Mouse (Mus musculus) left cerebral cortex, postnatal 4 days (tissue): ENCODE data around the gene Lin28a. TPM values are rescaled to one million over a fixed set of nuclear protein-coding genes. Genes with fewer than 3 reads are reported as not detected.
"Not testable (repeated sequence)": the region's sequence is repeated elsewhere in the genome, so short reads cannot be mapped to it uniquely, and the experiment has no call there.

Experiments used
- DNase-seq: peaks from one replicate; pipeline ENCODE4 v3.0.0-alpha.2; 2022
- intact Hi-C: fragments of 180-260 bp; cut with DNase I; formaldehyde crosslinking; loops from one replicate; pipeline ENCODE4 v1.15.1; 2025
- total RNA-seq, 2 experiments: library from RNA; stranded (reverse); gene quantifications; 2 replicates each; pipeline ENCODE4 v1.2.3; 2021

Gene Lin28a
- total RNA-seq, 2 experiments from 2014 or later: not detected

DNA sequence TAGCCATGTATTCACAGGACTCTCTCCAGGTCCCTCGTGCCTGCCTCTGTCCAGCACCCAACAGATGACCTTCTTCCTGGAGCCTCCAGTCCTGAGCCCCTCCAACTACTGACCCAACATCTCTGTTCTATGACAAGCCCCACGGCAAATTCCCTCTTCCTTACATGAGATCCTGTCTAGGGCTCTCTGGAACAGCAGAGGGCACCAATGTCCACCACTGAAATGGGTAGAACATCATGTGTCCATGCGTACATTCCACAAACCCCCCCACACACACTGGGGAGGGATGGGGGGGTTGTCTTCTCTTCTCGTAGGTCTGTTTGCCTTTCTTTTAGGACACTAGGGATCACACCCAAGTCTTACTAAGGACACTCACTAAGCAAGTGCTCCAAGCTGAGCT is 28.6 kb downstream of the Lin28a start:
- no peak for DNase-seq
- intact Hi-C loops: no loop called here

DNA sequence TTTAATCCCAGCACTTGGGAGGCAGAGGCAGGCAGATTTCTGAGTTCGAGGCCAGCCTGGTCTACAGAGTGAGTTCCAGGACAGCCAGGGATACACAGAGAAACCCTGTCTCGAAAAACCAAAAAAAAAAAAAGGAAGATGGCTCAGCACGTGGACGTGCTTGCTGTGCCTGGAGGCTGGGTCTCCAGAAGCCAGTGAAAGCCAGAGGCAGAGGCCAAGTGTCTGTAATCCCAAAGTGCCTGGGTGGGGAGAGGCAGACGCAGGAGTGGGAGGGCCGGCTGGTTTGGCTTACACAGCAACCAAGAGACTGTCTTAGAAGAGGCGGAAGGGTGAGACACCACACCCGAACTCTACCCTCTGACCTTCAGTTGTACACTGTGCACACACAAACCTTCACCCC is 30.4 kb downstream of the Lin28a start:
- DNase-seq, intact Hi-C loops: not testable (repeated sequence)

DNA sequence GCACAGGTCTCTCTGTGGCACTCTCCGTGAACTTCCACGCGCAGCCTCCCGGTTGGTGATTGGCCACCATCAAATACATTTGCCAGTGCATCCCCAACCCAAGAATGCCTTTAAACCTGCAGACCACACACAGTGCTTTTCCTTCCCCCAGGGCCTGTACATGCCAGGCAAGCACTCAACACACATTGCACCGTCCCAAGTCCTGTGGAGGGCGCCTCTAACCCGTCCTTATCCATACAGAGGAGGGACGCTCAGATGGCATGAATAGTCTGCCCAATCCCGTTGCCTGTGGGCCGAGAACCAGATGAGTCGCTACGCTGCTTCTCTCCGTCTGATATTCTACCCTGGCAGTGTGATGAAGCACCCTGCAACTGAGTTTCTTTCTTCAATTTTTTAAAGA is 35.7 kb downstream of the Lin28a start:
- intact Hi-C loops: no loop called here
- no peak for DNase-seq

DNA sequence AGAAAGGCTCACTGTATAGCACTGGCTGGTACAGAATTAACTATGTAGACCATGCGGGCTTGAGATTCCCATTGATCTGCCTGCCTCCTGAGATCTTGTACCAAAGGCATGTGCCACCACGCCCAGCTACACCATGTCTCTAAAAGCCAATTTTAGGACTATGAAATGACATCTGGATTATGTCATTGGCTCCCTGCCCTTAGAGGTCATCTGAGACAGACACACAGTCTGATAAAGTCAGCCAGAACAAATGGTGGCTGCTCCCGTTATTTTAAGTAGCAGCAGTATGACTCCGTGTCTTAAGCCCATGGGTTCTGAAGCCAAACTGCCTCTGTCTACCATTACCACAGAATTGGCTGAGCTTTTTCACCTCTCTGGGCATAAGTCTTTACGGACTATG is 38.1 kb downstream of the Lin28a start:
- no peak for DNase-seq
- intact Hi-C loops: no loop called here

DNA sequence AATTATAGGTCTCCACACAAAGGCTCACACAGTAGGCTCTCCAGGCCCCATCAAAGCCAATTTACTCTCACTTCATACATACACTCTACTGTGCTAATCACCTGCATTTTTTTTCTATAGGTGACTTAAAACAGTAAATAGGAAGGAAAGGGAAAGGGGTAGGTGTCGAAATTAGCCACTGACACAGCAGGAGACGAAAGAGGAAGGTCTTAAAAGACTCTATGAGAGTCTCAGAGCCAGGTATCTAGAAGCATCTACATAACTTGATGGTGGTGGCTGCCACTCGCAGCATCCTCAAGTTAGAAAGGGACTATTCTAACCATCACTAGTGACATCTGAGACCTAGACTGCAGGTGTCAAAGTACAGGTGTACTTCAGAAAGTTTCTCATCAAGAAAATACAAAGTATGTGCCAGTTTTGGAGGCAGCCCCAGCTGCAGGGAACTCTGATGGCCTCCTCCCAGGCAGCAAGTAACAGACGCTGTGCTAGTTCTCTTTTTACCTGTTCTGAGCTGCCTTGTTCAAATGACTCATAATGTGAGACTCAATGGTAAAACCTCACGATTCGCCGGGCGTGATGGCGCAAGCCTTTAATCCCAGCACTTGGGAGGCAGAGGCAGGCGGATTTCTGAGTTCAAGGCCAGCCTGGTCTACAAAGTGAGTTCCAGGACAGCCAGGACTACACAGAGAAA is 40.5 kb downstream of the Lin28a start:
- intact Hi-C loops: no loop called here
- DNase-seq: no peak

DNA sequence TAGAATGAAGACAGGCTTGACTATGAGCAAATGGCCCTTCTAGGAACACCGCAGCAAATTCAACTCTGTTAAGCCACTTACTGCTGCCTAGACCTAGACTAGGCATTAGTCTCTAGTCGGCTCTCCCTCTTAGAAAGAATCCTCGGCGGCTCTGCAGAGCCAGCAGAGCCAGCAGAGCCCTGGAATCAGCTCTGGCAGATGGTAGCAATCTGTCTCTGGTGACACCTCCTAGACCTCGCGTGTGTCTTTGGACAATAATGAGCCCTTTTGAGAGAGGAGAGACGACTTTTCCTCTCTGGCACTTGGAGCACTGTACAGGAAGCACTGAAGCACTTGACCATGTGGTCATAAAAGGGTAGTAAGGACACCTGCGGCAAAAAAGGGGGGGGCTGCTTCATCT is 46.9 kb downstream of the Lin28a start:
- intact Hi-C loops: no loop called here
- DNase-seq: peak; percentile 24

DNA sequence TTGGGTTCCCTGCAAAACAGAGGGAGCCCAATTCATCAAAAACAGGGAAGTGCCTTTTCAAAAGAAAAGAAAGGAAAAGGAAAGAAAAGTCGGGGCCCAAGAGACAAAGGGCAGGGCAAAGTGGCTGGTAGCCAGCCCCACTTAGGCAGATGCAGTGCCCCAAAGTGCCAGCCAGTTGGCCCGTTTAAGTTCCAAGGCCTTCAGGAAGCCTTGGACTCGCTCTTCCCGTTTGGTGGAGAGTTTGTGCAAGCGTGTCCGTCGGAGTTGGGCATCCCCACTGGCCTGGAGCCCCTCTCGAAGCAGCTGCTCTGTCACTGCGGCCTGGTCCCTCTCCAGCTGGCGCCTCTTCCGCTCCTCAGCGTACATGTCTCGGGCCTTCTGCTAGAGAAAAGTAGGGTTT is 47.8 kb downstream of the Lin28a start:
- peak; percentile 86 for DNase-seq
- intact Hi-C loops: no loop called here

DNA sequence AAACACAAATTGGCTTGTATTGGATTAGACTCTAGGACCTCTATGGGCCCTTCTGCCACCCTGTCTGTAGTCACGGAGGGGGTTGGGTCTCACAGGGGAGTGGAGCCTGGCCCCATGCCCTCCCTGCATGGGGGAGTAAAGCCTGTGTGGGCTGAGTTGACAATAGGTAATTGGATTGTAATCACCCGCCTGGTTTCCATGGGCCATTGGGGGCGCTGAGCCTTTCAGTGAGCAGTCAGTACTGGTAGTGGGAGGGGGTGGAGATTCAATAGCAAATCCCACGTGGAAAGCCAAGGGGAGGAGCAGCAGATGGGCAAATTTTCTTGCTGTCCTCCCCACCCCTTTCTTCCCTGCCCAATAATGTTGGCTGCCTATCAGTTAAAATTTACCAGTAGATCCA is 48.4 kb downstream of the Lin28a start:
- DNase-seq: peak; percentile 77
- intact Hi-C loops: no loop called here

DNA sequence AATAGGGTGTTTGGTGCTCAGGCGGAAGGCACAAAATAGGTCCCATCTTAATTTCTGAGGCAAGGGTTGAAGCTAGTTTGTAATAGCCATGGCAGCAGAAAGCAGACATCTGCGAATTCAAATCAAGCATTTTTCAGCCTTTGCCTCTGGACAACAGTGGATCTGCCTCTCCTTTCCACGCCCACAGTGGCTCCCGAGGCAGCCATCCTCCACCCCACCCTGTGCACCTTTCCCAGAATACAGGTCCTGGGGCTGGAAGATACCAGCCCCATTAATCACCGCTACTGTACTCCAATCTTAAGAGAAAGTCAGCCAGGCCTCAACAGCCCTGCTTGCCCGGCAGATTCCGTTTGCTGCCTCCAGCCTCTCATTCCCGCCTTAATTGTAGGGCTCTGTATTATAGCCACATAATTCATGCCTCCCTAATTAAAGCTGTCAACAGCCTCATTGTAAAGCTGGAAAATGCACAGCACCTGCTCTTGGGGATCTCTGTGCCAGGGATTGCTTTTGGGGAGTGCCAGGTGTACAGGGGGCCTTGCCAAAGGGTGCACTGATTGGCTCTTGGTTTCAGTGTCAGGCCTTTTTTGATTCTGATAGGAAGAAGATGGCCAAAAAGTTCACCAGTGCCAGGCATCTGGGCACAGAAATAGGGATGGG is 49.4 kb downstream of the Lin28a start:
- intact Hi-C loops: loop anchor here (10.0 kb wide), 1 partner anchor 54 kb away; no protein-coding TSS in a partner anchor
- peak; percentile 47 for DNase-seq

DNA sequence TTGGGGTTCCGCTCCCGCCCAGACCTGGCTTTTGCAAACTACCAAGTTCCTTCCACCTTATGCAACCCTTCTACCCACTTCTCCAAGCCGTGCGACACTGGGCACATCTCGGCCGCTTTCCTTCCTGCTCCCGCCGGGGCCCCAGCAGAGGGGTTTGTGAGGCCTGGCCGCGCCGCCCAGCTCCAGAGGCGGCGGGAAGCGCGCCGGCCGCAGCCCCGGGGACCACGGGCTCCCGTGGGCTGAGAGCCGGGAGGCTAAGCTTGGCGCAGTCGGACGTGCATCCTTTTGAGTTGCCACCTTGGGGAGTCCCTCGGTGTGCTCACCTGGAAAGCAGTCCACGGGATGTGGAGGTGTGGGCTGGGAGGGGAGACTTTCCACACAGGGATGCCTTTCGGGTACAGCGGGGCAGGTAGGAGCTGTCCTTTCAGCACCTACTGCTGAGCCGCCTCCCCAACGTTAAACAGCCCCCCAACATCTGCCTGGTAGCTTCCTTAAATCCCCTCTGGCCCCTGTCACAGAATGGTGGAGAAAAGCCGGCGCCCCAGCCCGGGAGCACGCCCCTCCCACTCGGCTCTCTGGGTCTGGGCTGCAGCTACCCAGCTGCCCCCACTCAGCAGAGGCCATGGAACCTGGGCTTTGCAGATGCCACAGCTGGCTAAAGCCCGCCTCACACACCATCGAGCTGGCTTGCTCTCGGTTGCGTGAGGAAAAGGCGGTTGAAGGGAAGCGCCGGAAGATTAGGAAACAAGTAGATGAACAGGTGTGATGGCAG is 50.3 kb downstream of the Lin28a start, which contains the start of gene Hmgn2:
Hmgn2 (minus strand) TSS at position 501 of the 772 bp plus-strand sequence.
- intact Hi-C loops: loop anchor here (10.0 kb wide), 1 partner anchor 54 kb away; no protein-coding TSS in a partner anchor
- DNase-seq: peak; percentile 66

DNA sequence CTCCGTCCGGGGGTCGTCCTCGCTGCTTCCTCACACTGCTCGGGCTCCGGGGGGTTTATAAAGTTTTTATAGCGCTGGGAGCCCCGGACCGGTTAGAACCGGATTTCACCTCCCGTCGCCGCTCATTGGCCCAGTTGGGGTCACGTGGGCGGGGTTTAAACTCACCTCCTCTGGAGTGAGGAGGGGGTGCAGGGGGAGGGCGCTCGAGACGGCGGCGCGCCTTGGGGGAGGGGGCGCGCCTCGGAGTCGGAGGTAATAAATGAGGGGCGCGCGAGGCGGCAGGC is 50.8 kb downstream of the Lin28a start:
- DNase-seq: peak; percentile 99
- intact Hi-C loops: loop anchor here (10.0 kb wide), 1 partner anchor 53 kb away; no protein-coding TSS in a partner anchor

DNA sequence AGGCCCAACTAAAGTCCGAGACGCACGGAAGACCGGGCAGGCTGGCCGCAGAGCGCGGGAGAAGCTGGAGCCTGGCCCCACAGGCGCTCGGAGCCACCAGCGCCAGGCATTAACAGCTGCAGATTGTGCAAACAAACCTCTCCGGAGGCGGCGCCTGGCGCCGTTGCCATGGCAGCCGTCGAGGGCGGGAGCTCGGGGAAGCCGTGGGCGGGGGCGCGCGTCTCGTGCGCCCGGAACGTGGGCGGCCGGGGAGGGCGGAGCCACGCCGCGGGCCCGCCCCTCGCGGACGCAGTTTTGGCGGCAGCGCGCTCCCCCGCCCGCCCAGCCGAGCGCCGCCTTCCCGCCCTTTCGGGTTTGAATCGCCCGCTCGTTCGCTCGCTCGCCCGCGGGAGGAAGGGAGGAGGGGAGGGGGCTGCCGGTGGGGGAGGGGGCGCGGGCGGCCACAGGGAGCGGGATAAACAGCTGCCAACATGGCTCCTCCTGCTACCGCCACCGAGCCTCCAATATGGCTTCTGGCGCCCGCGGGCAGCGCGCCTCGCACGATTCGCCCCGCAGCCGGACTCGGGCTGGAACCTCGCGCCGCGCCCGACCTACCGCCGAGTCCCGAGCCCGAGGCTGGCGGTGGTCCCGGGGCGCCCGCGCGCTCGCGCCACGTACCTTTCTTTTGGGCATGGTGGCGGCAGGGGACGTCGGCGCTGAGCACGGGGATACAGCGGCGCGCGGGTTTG is 51.3 kb downstream of the Lin28a start:
- peak; percentile 98 for DNase-seq
- intact Hi-C loops: loop anchor here (10.0 kb wide), 1 partner anchor 53 kb away; no protein-coding TSS in a partner anchor

DNA sequence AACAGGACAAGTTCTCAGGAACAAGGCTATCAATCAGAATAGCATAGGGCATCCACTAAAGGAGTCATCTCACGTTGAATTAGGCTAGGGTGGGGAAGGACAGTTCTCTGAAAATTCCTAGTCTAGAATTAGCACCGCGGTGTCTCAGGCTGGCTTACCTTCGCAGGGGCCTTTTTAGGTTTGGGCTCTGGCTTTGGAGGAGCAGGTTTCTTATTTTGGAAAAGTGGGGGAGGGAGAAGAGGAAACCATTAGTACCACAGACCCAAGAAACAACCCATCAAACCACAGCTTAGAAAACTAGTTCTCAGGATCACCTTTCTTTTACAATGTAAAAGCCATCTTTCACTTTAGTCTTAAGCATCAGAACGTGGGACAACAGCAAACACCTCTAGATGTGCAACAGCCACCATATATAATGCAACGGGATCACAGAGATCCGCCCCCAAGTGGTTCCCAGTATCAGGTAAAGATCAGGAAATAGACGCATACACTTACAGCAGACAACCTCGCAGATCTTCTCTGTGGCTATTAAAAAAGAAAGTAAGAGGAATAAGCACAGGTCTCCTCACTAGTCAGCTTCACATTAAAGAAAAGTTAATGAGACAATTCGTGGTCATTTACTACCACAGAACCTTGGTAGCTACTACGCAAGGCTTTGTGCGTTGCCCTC is 52.2 kb downstream of the Lin28a start:
- intact Hi-C loops: loop anchor here (10.0 kb wide), 1 partner anchor 52 kb away; no protein-coding TSS in a partner anchor
- DNase-seq: no peak

DNA sequence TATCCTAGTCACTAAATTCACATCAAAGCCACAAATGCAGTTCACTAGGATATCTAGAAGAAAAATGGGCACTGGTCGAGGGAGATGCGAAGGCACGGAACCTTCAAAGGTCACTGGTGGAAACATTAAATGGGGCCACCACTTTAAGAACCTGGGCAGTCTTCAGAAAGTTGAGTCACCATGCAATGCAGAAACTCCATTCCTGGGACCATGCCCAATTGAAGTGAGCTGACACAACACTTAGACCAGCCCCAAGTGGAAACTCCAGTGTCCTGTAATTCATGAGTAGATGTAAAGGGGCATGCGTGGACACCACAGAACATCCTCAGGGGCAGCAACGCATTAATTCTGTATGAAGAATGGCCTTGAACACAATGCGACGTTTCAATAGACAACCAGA is 56.1 kb downstream of the Lin28a start:
- intact Hi-C loops: loop anchor here (10.0 kb wide), 1 partner anchor 48 kb away; no protein-coding TSS in a partner anchor
- no peak for DNase-seq

DNA sequence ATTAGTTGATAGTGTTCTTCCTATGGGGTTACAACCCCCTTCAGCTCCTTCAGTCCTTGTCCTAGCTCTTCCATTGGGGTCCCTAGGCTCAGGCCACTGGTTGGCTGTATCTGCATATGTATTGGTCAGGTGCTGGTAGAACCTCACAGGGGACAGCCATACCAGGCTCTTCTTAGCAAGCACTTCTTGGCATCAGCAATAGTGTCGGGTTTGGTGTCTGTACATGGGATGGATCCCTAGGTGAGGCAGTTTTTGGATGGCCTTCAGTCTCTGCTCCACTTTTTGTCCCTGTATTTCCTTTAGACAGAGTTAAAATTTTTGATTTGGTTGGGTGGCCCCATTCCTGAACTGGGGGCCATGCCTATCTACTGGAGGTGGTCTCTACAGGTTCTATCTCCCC is 59.8 kb downstream of the Lin28a start:
- no peak for DNase-seq
- intact Hi-C loops: no loop called here

DNA sequence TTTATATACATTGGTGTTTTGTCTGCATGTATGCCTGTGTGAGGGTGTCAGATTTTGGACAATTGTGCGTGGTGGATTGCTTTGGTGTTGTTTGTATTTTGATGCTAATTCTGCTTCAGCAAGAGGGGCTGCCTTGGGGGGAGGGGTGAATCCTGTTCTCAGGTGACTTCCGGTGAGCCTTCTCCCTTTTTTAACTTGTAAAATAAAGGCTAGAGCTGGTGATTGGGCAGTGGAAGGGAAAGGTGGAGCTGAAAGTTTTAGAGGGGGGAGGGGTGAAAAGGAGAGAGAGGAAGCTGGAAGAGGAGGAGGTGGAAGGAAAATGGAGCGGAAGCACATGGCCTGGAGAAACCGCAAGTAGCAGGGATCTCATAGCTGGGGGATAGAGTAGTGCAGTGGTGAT is 62.3 kb downstream of the Lin28a start:
- intact Hi-C loops: no loop called here
- no peak for DNase-seq
